15 mouse cellular contexts compared by ENCODE assay signal in genomic region chr13:59888038-59889016, GRCm38 (mm10).
DNase-seq lines count a peak whose midpoint lies in the region; ATAC-seq lines count a peak whose summit lies in the region.
"Had no signal": no experiment of that assay in that cellular context is flagged by ENCODE, and none has a peak within 500 bp of the region (broad histone marks: within the 10 kb centered on the region; RNA-seq: fewer than 3 reads in every experiment).

No protein-coding gene starts in this region.

- no peak for DNase-seq in kidney, adult 9 months
- DNase-seq in adrenal gland, postnatal 10 days: peak; percentile 64
- peak; percentile 64 for DNase-seq in embryonic facial prominence, embryonic 11.5 days (ENCODE audit: low spot score)
- no peak for DNase-seq in lung, postnatal 4 days
- DNase-seq: cerebellum, adult 8-10 months; heart, adult 18-20 months; heart, postnatal 10 days; kidney, adult 11 months had no signal

- H3K9me3 ChIP-seq in kidney, embryonic 15.5 days (replicated peaks): peaks cover 8% of the 10 kb centered on the region; the same call in 1 of the 2 replicates
- H3K9me3 ChIP-seq in embryonic facial prominence, embryonic 11.5 days (replicated peaks; ENCODE audit: control insufficient read depth, low read length): peaks cover 3% of the 10 kb centered on the region; the same call in 1 of the 2 replicates
- no peaks in the 10 kb centered on the region for H3K9me3 ChIP-seq in limb, embryonic 15.5 days
- H3K9me3 ChIP-seq in kidney, embryonic 14.5 days (ENCODE audit: control insufficient read depth, low read length): peaks cover 5% of the 10 kb centered on the region; the same call in 1 of the 2 replicates
- H3K9me3 ChIP-seq: hindbrain, embryonic 15.5 days had no signal

- no peak for ATAC-seq in kidney, embryonic 15.5 days (replicated peaks; ENCODE audit: low FRiP score)
- no peak for ATAC-seq in embryonic facial prominence, embryonic 11.5 days (replicated peaks; ENCODE audit: insufficient number of reproducible peaks, low FRiP score, low TSS enrichment, low read depth)
- no peak for ATAC-seq in limb, embryonic 15.5 days (ENCODE audit: insufficient number of reproducible peaks, low FRiP score, low TSS enrichment, low read depth)
- no peak for ATAC-seq in kidney, embryonic 14.5 days (ENCODE audit: low FRiP score, low TSS enrichment)
- ATAC-seq: forebrain, embryonic 13.5 days had no signal

- peaks cover 31% of the 10 kb centered on the region for H3K4me1 ChIP-seq in kidney, embryonic 15.5 days
- peaks cover 4% of the 10 kb centered on the region; the same call in 1 of the 2 replicates for H3K4me1 ChIP-seq in embryonic facial prominence, embryonic 11.5 days (ENCODE audit: control insufficient read depth, insufficient read depth, low read length)
- H3K4me1 ChIP-seq in limb, embryonic 15.5 days: peaks cover 17% of the 10 kb centered on the region
- peaks cover 18% of the 10 kb centered on the region for H3K4me1 ChIP-seq in kidney, embryonic 14.5 days (ENCODE audit: control insufficient read depth, insufficient read depth, low read length)

- H3K36me3 ChIP-seq in kidney, embryonic 15.5 days: 0 out of 2 replicates have a peak, but pooled peaks cover 4% of the 10 kb centered on the region
- no peaks in the 10 kb centered on the region for H3K36me3 ChIP-seq in embryonic facial prominence, embryonic 11.5 days (replicated peaks; ENCODE audit: control insufficient read depth, insufficient read depth, low read depth, low read length)
- H3K36me3 ChIP-seq in limb, embryonic 15.5 days: no peaks in the 10 kb centered on the region
- no peaks in the 10 kb centered on the region for H3K36me3 ChIP-seq in kidney, embryonic 14.5 days (ENCODE audit: control insufficient read depth, insufficient read depth, low read length)
- H3K36me3 ChIP-seq: hindbrain, embryonic 15.5 days; limb, embryonic 13.5 days; neural tube, embryonic 13.5 days had no signal

- H3K4me2 ChIP-seq in kidney, embryonic 15.5 days: no peak overlapping the region
- no peak overlapping the region for H3K4me2 ChIP-seq in embryonic facial prominence, embryonic 11.5 days (ENCODE audit: low read depth, low read length)
- no peak overlapping the region for H3K4me2 ChIP-seq in limb, embryonic 15.5 days
- H3K4me2 ChIP-seq in kidney, embryonic 14.5 days (replicated peaks; ENCODE audit: low read depth, low read length): no peak overlapping the region
- H3K4me2 ChIP-seq: forebrain, embryonic 13.5 days; hindbrain, embryonic 15.5 days; limb, embryonic 13.5 days; neural tube, embryonic 13.5 days had no signal

- H3K4me3 ChIP-seq in kidney, embryonic 15.5 days (replicated peaks): no peak overlapping the region
- H3K4me3 ChIP-seq in embryonic facial prominence, embryonic 11.5 days (ENCODE audit: low read depth, low read length): no peak overlapping the region
- H3K4me3 ChIP-seq in limb, embryonic 15.5 days: no peak overlapping the region
- H3K4me3 ChIP-seq in kidney, embryonic 14.5 days (ENCODE audit: low read length): no peak overlapping the region
- H3K4me3 ChIP-seq: forebrain, embryonic 13.5 days; hindbrain, embryonic 15.5 days; limb, embryonic 13.5 days; neural tube, embryonic 13.5 days had no signal

- H3K9ac ChIP-seq in kidney, embryonic 15.5 days: no peak overlapping the region
- no peak overlapping the region for H3K9ac ChIP-seq in embryonic facial prominence, embryonic 11.5 days (replicated peaks; ENCODE audit: low read length)
- no peak overlapping the region for H3K9ac ChIP-seq in limb, embryonic 15.5 days
- no peak overlapping the region for H3K9ac ChIP-seq in kidney, embryonic 14.5 days (ENCODE audit: low read depth, low read length)
- H3K9ac ChIP-seq: forebrain, embryonic 13.5 days; hindbrain, embryonic 15.5 days; limb, embryonic 13.5 days; neural tube, embryonic 13.5 days had no signal

- no peaks in the 10 kb centered on the region for H3K27me3 ChIP-seq in kidney, embryonic 15.5 days
- no peaks in the 10 kb centered on the region for H3K27me3 ChIP-seq in embryonic facial prominence, embryonic 11.5 days (ENCODE audit: control insufficient read depth, insufficient read depth, low read length)
- H3K27me3 ChIP-seq in limb, embryonic 15.5 days: no peaks in the 10 kb centered on the region
- no peaks in the 10 kb centered on the region for H3K27me3 ChIP-seq in kidney, embryonic 14.5 days (ENCODE audit: control insufficient read depth, insufficient read depth, low read length)
- H3K27me3 ChIP-seq: forebrain, embryonic 13.5 days; limb, embryonic 13.5 days had no signal

- 0 out of 2 replicates have a peak overlapping the region, but pooled peaks have one; percentile 2 for H3K27ac ChIP-seq in kidney, embryonic 15.5 days
- H3K27ac ChIP-seq in embryonic facial prominence, embryonic 11.5 days (replicated peaks; ENCODE audit: low read depth, low read length): no peak overlapping the region
- peak overlapping the region; percentile 18; the same call in 1 of the 2 replicates for H3K27ac ChIP-seq in limb, embryonic 15.5 days
- H3K27ac ChIP-seq in kidney, embryonic 14.5 days (ENCODE audit: low read depth, low read length): no peak overlapping the region
- H3K27ac ChIP-seq: forebrain, embryonic 13.5 days; hindbrain, embryonic 15.5 days; limb, embryonic 13.5 days; neural tube, embryonic 13.5 days had no signal

Comparison
In these comparisons a context has a peak if more than half of its experiments do, and no peak if none do; other contexts are left out.
1. H3K27ac ChIP-seq: peak in kidney, embryonic 15.5 days (single experiment) and limb, embryonic 15.5 days (single experiment); none in embryonic facial prominence, embryonic 11.5 days (single experiment) and kidney, embryonic 14.5 days (single experiment).
2. DNase-seq: peak in adrenal gland, postnatal 10 days (single experiment) and embryonic facial prominence, embryonic 11.5 days (single experiment); none in kidney, adult 9 months (single experiment) and lung, postnatal 4 days (0 of 2).